Mouse (Mus musculus) gonadal fat pad, adult 2 months (tissue): Measurements from ENCODE around the gene Bcl2l10. TPM values are rescaled to one million over a fixed set of nuclear protein-coding genes. Genes with fewer than 3 reads are reported as not detected.

Experiments used
- DNase-seq: peaks from one replicate; pipeline ENCODE4 v3.0.0-alpha.2; 2012; ENCODE audit warnings: low read depth
- polyA plus RNA-seq: library from polyadenylated mRNA; depleted of rRNA; stranded (reverse); fragments of >200 nt; gene quantifications from 2 replicates; pipeline ENCODE4 v1.2.3, GENCODE M21; 2012; rRNA removed

Bcl2l10 gene
- polyA plus RNA-seq, result 0.29 and 1.0 TPM in 2 replicates

DNA sequence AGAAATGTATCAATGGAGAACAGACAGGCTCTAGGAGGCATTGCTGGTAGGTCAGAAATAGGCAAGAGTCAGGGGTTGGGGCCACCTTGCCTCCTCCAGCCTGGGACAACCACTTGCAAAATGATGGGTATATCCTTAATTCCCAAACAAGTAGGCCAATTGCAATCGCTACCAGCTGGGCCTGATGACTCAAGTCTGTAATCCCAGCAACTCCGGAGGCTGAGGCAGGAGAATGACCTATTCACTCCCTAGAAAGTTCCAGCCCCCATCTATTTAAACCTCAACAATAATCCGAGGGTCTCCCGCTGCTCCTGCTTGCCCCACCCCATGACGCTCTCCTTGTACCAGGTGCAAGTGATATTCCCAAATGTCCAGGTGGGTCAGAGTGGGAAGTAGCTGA, at the start of gene Bcl2l10:
Bcl2l10 (plus strand) TSS at position 301 of the 400 bp plus-strand sequence.
- DNase-seq, result no peak

DNA sequence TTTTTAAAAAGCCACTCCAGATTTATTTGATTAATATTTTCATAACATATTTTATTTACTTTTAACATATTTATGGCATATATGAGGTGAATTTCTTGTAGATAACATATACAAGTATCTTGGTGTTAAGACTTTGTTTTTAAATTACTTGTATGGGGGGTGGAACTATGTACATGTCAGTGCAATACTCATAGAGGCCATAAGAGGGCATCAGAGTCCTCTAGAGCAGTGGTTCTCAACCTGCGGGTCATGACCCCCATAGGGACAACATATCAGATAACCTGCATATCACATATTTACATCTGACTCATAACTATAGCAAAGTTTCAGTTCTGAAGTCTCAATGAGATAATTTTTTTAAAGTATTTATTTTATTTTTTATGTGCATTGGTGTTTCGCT, 48.2 kb upstream of the Bcl2l10 start:
- DNase-seq, result no peak

DNA sequence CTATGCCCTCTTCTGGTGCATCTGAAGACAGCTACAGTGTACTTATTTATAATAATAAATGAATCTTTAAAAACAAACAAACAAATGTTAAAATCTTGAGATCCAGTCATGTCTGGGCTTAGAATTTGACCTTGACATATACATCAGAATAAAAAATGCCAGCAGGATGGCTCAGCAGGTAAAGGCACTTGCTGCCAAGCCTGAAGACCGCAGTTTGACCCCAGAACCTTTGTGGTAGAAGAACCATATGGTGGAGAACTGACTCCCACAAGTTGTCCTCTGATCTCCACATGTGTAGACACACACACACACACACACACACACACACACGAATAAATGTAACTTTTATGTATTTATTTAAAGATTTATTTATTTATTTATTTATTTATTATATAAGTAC, 44.5 kb upstream of the Bcl2l10 start:
- no peak for DNase-seq

DNA sequence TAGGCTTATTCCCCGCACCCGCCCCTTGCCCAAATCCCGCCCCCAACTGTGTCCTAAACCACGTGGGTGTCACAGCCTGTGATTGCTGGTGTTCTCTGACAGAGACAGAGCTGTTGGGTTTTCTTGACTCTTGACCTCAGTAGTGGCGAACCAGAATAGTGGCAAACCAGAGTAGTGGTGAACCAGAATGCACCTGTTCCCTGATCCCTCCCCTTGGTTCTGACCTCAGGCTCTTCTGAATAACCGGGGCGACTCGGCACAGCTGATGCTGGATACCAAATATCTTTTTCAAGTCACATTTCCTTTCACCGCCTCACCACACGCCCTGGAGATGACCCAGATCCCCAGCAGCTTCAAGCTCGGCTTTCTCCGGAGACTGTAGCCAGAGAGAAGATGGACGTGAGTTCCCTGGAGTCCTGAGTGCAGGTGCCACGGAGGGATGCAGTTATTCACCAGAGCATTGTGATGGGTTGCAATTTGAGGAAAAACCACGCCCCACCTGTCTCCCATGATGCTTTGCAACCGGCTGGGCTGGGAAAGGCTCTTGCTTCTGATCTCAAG, 43.8 kb upstream of the Bcl2l10 start:
- DNase-seq, result no peak

DNA sequence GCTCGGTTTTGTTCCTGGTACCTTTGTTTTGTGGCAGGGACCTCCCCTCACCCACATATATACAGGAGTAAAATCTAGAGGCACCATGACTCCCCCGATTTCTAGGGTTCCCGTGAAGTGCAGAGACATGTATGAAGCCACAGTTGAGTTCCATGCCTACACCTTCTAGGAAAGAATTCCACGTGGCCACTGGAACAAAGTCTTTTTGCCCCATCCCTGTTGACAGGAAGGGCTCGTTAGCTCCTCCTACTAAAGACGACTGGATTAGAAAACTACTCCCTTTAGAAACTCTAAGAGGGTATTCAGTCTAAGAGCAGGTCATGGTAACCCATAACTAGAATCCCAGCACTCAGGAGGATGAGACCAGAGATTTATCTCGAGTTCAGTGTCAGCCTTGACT, 43.3 kb upstream of the Bcl2l10 start:
- DNase-seq, result no peak

DNA sequence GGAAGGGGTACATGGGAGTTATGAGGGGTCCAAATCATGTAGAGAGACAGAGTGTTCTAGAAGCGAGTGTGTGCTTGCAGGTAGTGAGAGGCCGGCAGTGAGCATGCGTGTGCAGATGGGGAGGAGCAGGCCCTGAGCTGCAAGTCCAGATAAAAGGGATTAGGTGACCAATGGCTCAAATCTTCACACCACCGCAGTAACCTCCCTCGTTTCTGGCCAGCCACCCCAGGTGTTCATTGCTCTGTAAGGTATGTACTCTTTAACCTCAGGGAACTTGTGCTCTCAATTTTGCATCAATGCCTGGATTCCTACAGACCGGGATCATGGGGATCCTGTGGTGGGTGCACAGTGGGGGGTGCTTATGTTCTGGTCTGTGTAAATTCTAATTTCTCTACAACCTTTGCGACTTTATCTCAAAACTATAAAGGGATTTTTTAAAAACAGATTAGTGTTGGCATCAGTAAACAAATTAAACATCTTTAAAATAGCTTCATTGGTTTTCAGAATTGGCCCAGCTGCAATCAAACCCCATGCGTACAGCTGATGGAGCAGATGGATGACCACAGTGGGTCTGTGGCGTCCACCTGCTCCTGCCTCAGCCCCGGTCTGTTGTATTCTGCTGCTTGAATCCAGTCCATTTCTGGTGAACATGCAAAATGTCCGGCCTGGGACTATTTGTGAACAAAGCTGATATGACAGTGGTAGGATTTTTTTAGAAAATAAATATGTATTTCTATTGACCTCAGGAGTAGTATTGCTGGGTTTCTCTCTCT, 41.2 kb upstream of the Bcl2l10 start, which contains the start of gene Gnb5:
Gnb5 (plus strand) TSS at position 163 of the 773 bp plus-strand sequence.
- no peak for DNase-seq

DNA sequence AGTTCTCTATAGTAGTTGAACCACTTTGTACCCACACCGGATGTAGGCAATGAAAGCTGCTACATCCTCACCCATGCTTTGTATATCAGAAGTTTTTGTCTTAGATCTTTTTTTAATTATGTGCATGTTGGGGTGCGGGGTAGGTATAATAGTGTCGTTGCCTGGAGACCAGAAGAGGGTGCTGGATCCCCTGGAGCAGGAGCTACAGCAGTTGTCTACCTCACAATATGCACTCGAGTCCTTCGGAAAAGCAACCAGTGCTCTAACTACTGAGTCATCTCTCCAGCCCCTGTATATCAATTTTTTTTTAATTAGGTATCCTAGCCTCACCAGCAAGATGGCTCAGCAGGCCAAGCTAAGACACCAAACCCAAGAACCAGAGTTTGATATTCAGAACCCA, 40.5 kb upstream of the Bcl2l10 start:
- DNase-seq, result no peak

DNA sequence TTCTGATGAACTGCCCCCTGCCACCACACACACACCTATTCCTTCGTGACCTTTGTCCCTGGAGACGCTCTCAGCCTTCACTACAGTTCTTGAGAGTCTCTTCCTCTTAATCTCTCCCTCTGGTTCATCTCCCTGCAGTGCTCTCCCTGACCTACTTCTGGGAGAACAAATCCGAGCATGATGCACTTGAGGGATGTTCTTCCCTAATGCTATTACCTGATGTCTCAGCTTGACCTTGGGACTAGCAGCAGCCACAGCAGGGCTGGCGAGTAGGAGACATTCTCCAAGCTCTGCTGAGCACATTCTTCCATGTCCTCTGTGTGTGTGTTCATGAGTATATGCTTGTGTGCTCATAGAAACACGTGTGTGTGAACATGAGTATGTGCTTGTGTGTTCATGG, 38.9 kb upstream of the Bcl2l10 start:
- DNase-seq, result no peak

DNA sequence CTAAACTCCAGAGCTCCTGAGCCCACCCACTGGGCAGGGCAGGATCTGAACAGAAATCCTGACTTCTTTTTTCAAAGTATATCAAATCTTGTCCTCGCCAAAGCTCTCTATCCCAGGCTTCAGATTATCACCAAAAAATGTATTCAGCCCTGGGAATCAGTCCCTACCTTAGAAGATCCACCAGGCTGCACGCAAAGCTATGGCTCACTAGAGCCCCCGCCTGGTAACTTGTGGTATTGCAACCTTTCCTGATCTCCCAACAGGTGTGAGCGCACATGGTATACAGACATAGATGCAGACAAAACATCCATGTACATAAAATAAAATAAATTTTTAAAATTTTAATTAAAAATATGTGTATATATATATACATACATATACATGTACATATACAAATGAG, 35.5 kb upstream of the Bcl2l10 start:
- DNase-seq, result no peak

DNA sequence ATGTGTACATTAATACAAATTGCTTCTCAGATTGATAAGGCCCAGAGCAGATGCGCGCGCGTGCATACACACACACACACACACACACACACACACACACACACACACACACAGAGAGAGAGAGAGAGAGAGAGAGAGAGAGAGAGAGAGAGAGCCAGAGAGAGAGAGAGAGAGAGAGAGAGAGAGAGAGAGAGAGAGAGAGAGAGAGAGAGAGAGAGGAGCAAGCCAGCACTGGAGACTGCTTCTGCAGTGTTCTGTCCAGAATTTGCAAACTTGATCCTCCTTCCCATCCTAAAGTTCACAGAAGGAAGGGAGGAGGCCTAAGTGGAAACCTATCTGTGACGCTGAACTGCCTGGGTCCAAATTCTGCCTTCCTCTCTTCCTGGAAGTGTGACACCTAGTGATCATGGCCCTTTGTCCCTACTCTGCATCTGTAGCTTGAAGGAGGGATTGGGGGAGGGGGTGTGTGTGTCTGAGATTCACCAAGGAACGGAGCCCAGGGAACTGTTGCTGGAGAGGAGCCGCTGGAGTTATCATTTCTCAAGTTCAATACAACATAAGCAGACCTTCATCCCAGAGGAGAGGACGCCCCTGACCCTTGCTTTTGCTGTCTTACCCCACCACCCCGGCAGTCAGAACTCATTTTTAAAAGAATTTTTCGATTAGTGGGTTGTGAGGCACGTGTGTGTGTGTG, 34.3 kb upstream of the Bcl2l10 start:
- DNase-seq, result no peak

DNA sequence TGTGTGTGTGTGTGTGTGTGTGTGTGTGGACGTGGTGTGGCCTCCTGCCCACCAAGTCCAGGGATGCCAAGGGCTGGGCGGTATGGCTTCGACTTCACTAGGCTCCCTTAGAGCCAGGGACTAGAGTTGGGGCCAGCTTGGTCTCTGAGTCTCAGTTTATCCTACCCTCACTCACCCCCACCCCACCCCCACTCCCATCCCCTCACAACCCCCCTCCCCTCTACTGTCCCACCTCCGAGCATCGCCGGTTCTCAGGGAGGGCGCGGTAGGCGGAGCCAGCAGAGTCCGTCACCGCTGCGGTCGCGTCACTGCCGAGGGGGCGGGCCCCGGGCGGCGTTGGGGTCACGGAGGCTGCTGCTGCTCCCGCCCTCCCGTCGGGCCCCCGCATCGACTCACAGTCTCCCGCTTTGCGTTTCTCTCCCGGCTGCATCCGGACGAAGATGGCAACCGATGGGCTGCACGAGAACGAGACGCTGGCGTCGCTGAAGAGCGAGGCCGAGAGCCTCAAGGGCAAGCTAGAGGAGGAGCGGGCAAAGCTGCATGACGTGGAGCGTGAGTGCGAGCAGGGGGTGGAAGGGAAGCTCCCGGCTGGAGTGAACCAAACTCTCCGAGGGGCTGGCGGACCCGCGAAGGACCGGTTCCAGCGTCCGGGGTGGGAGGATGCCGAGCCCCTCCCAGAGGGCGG, 33.6 kb upstream of the Bcl2l10 start:
- no peak for DNase-seq

DNA sequence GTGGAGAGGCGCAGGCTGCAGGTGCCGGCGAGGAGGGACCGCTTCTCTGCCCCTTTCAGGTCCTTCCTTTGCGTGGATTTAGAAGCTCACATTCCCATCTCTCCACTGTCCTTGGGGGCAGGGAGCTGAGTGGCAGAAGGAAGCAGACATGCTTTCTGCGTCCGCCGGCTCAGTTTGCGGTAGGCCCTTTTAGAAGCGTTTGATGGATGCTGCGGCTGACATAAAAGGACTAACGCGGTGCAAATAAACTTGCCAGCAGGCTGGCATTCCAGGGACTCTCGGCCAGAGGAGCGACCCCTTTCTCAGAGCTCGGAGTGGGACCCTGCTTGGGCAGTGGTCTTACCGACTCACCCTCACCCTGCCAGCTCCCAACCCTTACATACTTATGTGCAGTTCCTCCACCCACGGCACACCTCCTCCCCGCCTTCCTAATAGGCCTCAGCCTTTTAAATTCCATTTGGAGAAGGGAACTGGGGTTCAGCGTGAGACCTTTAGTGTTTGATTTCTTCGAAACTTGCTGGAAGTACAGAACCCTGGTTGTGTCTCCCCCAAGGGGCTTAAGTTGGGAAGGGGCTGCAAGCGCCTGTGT, 32.9 kb upstream of the Bcl2l10 start:
- no peak for DNase-seq

DNA sequence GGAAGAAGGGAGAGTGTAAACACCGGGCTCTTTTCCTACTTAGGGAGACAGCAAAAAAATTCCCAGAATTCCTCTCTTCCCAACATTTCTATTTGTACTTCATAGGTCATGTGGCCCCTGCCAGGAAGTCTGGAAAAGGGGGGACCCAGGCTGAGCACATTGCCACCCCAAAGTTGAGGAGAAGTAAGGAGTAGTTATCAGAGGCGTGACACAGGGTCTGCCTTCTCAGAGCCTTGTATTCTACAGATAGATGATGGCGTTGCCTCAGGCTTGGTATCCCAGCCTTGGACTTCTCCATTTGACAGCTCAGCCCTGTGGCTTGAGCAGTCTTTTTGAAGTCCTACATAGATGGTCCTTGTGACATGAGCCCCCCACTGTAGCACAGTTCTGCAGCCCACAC, 32.3 kb upstream of the Bcl2l10 start:
- no peak for DNase-seq

DNA sequence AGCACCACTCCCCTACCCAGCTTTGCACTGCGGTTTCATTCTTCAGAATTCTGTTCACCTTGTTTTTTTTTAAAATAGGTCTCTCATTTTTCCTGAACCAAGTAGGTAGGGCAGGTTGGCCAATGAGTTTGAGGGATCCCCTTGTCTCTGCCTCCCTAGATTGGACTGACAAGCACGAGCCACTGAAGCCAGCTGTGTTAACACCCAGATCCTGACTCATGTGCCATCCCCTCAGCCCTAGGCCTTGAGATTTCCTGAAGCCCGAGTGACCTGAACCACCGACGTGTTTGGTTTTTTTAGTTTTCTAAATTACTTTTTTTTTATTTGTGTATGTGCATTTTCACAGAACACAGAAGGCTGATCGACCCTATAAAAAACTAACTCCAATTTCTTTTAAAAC, 30.8 kb upstream of the Bcl2l10 start:
- no peak for DNase-seq

DNA sequence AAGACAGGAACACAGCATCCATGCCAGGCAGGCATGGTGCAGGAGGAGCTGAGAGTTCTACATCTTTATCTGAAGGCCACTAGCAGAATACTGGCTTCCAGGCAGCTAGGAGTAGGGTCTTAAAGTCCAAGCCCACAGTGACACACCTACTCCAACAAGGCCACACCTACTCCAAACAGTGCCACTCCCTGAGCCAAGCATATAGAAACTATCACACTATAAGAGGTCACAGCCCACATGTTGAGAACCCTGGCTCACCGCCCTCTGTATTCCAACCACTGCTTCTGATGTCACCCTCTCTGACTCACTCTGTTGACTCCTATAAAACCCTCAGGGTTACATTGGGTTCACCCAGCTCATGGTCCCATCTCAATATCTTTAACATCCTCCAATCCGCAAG, 29.4 kb upstream of the Bcl2l10 start:
- no peak for DNase-seq

DNA sequence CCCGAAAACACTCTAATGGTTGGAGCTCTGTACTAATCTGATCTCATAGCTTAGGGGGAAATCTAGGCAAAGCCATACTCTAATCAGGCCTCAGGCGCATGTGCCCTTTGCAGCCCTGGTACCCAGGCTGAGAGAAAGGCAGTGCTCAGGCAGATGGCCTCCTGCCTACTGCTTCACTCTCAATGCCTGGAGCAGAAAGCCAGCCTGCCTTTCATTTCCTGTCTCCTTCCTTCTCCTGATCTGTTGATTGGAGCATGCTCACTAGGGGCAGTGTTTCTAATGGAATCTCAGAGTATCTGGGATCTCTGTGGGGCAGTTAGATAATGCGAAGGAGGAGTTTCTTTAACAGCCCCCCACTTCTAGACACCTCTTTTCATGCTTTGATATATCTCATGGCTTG, 28.2 kb upstream of the Bcl2l10 start:
- DNase-seq, result no peak

DNA sequence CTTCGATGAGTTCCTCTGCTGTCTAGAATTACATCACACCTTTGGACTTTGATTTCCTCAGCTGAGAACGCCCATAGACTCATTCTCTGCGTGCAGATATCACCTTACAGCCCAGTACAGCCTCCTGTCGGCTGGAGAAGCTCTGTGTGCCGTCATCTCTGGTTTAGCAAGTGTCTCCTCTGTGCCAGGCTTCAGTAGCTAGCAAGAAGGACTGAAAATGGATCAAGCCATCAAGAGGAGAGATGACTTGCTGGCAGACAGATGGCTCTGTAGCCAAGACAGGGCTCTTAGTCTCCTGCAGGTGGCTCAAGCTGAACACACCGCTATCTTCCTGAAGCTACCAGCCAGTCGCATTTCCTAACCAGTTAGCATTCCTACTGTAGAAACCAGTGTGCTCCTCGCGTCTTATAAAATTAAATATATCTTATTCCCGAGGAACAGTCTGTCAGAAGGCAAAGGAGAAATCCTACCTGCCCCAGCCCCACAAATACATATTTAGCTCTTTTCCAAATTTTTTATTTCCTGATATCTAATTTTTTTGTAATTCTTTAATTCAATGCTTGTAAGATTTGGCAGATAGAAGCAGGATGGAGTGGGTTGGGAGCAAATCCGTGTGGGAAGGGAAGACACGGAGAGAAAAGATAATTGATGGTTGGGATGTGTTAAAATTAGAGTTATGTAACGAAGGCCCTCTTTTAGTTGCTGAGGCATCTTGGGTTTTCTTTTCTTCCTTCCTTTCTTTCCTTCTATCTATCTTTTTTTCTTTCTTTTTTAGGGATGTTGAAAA, 25.3 kb upstream of the Bcl2l10 start:
- no peak for DNase-seq

DNA sequence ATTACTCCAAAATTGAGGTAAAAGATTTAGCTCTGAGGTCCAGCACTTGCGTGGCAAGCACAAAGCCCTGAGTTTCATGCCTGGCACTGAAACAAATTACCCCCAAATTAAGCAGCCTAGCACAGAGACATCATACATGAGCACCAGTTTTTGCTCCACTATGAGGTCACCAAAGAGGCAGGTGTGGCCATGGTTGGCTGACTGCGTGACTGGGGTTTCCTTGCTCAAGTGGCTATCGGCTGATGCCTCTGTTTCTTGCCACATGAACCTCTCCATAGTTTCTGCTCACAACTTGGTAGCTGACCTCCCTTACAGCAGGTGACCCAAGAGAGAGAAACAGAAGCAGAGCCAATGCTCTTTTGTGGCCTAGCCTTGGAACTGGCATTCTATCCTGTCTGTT, 19.5 kb upstream of the Bcl2l10 start:
- no peak for DNase-seq

DNA sequence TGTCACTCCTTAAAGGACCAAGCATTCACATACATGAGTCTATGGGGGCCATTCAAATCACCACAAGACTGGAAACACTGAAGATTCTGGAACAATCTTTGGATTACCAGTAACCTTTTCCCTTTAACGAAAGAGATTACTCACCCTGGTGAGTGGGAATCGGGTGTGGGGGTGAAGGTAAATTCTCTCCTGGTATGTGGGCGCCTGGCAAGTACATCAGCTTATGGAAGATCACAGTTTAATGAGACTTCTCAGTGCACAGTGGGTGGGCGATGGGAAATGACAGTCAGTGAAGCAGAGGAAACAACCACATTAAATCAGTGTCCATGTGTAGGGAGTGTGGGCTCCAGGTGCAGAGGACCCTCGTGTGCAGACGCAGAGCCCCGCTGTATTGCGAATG, 16.7 kb upstream of the Bcl2l10 start:
- no peak for DNase-seq

DNA sequence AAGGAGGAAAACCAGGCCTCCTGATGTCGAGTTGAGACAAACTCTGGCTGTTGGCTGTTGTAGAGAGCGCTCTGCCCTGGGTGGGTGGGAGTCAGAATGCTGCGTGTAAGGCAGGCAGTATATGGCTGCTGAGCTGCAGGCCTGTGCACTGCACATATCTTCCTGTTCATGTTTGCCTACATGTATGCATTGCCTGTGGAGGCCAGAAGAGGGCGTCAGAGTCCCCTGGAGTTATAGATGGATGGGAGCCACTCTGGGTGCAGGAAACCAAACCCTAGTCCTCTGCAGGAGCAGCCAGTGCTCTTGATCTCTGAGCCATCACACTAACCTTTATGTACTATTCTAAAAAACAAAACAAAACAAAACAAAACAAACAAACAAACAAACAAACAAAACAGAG, 13.1 kb upstream of the Bcl2l10 start:
- DNase-seq, result no peak

DNA sequence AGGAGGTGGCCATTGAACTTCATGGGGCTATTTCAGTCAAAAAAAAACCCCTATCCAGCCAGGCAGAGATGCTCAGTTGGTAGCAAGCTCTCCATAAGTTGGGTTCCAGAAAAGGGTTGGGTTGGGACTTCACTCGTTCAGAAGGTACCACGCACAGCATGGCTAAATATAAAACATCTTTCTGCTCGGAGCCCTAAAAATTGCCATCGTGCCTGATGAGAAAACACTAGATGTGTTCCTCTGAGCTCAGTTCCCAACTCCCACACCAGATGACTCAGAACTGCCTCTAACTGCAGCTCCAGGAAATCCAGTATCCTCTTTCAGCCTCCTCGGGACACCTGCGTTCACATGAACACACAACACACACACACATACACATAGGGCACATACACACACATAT, 9.5 kb upstream of the Bcl2l10 start:
- DNase-seq, result no peak
